Comparison of ENCODE assay signal across 18 mouse cellular contexts in genomic region chr15:102959663-102960191, GRCm38 (mm10). TPM values are rescaled to one million over a fixed set of nuclear protein-coding genes. Genes with fewer than 3 reads are reported as not detected.
DNase-seq lines count a peak whose midpoint lies in the region; ATAC-seq and TF ChIP-seq lines count a peak whose summit lies in the region.
"Had no signal": no experiment of that assay in that cellular context is flagged by ENCODE, and none has a peak within 500 bp of the region (broad histone marks: within the 10 kb centered on the region; RNA-seq: fewer than 3 reads in every experiment).

No protein-coding gene starts in this region.

- H3K4me2 ChIP-seq in kidney, embryonic 16.5 days (replicated peaks; ENCODE audit: low read depth, low read length), result peak overlapping the region; percentile 47
- peak overlapping the region; percentile 46; the same call in 1 of the 2 replicates for H3K4me2 ChIP-seq in intestine, postnatal 0 days (replicated peaks; ENCODE audit: low read depth)
- H3K4me2 ChIP-seq in neural tube, embryonic 12.5 days (replicated peaks), result peak overlapping the region; percentile 54
- no peak overlapping the region for H3K4me2 ChIP-seq in hindbrain, embryonic 13.5 days
- H3K4me2 ChIP-seq in forebrain, embryonic 13.5 days, result no peak overlapping the region
- H3K4me2 ChIP-seq: heart, embryonic 11.5 days; liver, embryonic 13.5 days had no signal

- ATAC-seq in kidney, embryonic 16.5 days (ENCODE audit: low FRiP score, low TSS enrichment), result peak; percentile 55
- peak; percentile 63; the same call in 1 of the 2 replicates for ATAC-seq in intestine, postnatal 0 days
- ATAC-seq in neural tube, embryonic 12.5 days (ENCODE audit: low FRiP score, low read depth), result no peak
- no peak for ATAC-seq in hindbrain, embryonic 13.5 days (ENCODE audit: low FRiP score)
- ATAC-seq in forebrain, embryonic 13.5 days, result no peak
- ATAC-seq: hindbrain, postnatal 0 days had no signal

- peak overlapping the region; percentile 38 for H3K4me3 ChIP-seq in kidney, embryonic 16.5 days (ENCODE audit: low read length)
- peak overlapping the region; percentile 8 for H3K4me3 ChIP-seq in intestine, postnatal 0 days (ENCODE audit: low read depth, low read length)
- H3K4me3 ChIP-seq in neural tube, embryonic 12.5 days, result peak overlapping the region; percentile 15
- no peak overlapping the region for H3K4me3 ChIP-seq in hindbrain, embryonic 13.5 days
- H3K4me3 ChIP-seq in forebrain, embryonic 13.5 days, result no peak overlapping the region
- H3K4me3 ChIP-seq: erythroblast, embryonic 14.5 days; liver, embryonic 13.5 days had no signal

- WGBS in kidney, embryonic 16.5 days, result under 1% methylated on average over 13 of the region's 13 CpGs
- WGBS in intestine, postnatal 0 days, result 1% methylated on average over 13 of the region's 13 CpGs
- WGBS in neural tube, embryonic 12.5 days, result under 1% methylated on average over 13 of the region's 13 CpGs
- WGBS in hindbrain, embryonic 13.5 days, result under 1% methylated on average over 13 of the region's 13 CpGs
- under 1% methylated on average over 13 of the region's 13 CpGs for WGBS in forebrain, embryonic 13.5 days

- H3K9ac ChIP-seq in kidney, embryonic 16.5 days (replicated peaks; ENCODE audit: low read length), result peak overlapping the region; percentile 70
- H3K9ac ChIP-seq in intestine, postnatal 0 days (ENCODE audit: low read depth, low read length), result no peak overlapping the region
- H3K9ac ChIP-seq in neural tube, embryonic 12.5 days, result peak overlapping the region; percentile 52
- H3K9ac ChIP-seq in hindbrain, embryonic 13.5 days, result no peak overlapping the region
- H3K9ac ChIP-seq in forebrain, embryonic 13.5 days, result no peak overlapping the region
- H3K9ac ChIP-seq: liver, embryonic 13.5 days had no signal

- no peaks in the 10 kb centered on the region for H3K9me3 ChIP-seq in kidney, embryonic 16.5 days (ENCODE audit: low read length)
- H3K9me3 ChIP-seq in intestine, postnatal 0 days (ENCODE audit: control insufficient read depth), result no peaks in the 10 kb centered on the region
- no peaks in the 10 kb centered on the region for H3K9me3 ChIP-seq in neural tube, embryonic 12.5 days
- H3K9me3 ChIP-seq in hindbrain, embryonic 13.5 days, result no peaks in the 10 kb centered on the region
- H3K9me3 ChIP-seq in forebrain, embryonic 13.5 days (replicated peaks), result no peaks in the 10 kb centered on the region
- H3K9me3 ChIP-seq: liver, embryonic 13.5 days had no signal

- no peaks in the 10 kb centered on the region for H3K36me3 ChIP-seq in kidney, embryonic 16.5 days (ENCODE audit: insufficient read depth, low read length)
- H3K36me3 ChIP-seq in intestine, postnatal 0 days (ENCODE audit: control insufficient read depth, insufficient read depth), result no peaks in the 10 kb centered on the region
- H3K36me3 ChIP-seq in neural tube, embryonic 12.5 days, result no peaks in the 10 kb centered on the region
- H3K36me3 ChIP-seq in hindbrain, embryonic 13.5 days, result no peaks in the 10 kb centered on the region
- no peaks in the 10 kb centered on the region for H3K36me3 ChIP-seq in forebrain, embryonic 13.5 days (ENCODE audit: poor library complexity, severe bottlenecking)
- H3K36me3 ChIP-seq: liver, embryonic 13.5 days had no signal

- H3K4me1 ChIP-seq in kidney, embryonic 16.5 days (ENCODE audit: insufficient read depth, low read length), result peaks cover 52% of the 10 kb centered on the region
- no peaks in the 10 kb centered on the region for H3K4me1 ChIP-seq in intestine, postnatal 0 days (replicated peaks; ENCODE audit: control insufficient read depth, insufficient read depth, low read length)
- H3K4me1 ChIP-seq in neural tube, embryonic 12.5 days, result no peaks in the 10 kb centered on the region; the same call in 1 of the 2 replicates
- no peaks in the 10 kb centered on the region for H3K4me1 ChIP-seq in hindbrain, embryonic 13.5 days (replicated peaks)
- H3K4me1 ChIP-seq in forebrain, embryonic 13.5 days, result no peaks in the 10 kb centered on the region
- H3K4me1 ChIP-seq: liver, embryonic 13.5 days had no signal

- DNase-seq in kidney, postnatal 25 days, result no peak
- DNase-seq in R1 (ENCODE audit: low read depth, low spot score), result peak; percentile 6
- no peak for DNase-seq in ovary, adult 18-20 months (ENCODE audit: low spot score)
- DNase-seq: adrenal gland, postnatal 14 days; cerebellum, postnatal 10 days; embryo, embryonic 11 days; liver, embryonic 13.5 days; right cerebral cortex, postnatal 4 days; thymus, adult 2 months had no signal

- H3K27ac ChIP-seq in kidney, embryonic 16.5 days (ENCODE audit: low read length), result peak overlapping the region; percentile 95
- no peak overlapping the region for H3K27ac ChIP-seq in intestine, postnatal 0 days (ENCODE audit: low read depth, low read length)
- H3K27ac ChIP-seq in neural tube, embryonic 12.5 days, result peak overlapping the region; percentile 33; the same call in 1 of the 2 replicates
- no peak overlapping the region for H3K27ac ChIP-seq in hindbrain, embryonic 13.5 days
- H3K27ac ChIP-seq in forebrain, embryonic 13.5 days, result no peak overlapping the region
- H3K27ac ChIP-seq: hindbrain, postnatal 0 days; liver, embryonic 13.5 days had no signal

- peaks cover 27% of the 10 kb centered on the region; the same call in 1 of the 2 replicates for H3K27me3 ChIP-seq in kidney, embryonic 16.5 days (ENCODE audit: insufficient read depth, low read length)
- peaks cover 96% of the 10 kb centered on the region for H3K27me3 ChIP-seq in intestine, postnatal 0 days (replicated peaks; ENCODE audit: control insufficient read depth, insufficient read depth, low read length)
- H3K27me3 ChIP-seq in neural tube, embryonic 12.5 days (replicated peaks), result peaks cover 88% of the 10 kb centered on the region
- H3K27me3 ChIP-seq in hindbrain, embryonic 13.5 days, result peaks cover 98% of the 10 kb centered on the region
- peaks cover 98% of the 10 kb centered on the region for H3K27me3 ChIP-seq in forebrain, embryonic 13.5 days

- TF ChIP-seq CTCF in intestine, postnatal 0 days (IDR thresholded peaks at IDR 0.05; ENCODE audit: low read depth), result no peak

RNA-seq across cellular contexts. Expression of gene Hoxc11, which starts 5.5 kb away (rescaled TPM):
- 1.2 and 1.6 TPM in 2 replicates for polyA plus RNA-seq in kidney, embryonic 16.5 days (2015; fragmentation: Nextera tagmentation; extraction: Ambion mirVana)
- not detected in 2 replicates for polyA plus RNA-seq in intestine, postnatal 0 days (2015; fragmentation: Nextera tagmentation; extraction: Ambion mirVana)
- 4.3 and 5.7 TPM in 2 replicates for polyA plus RNA-seq in neural tube, embryonic 12.5 days (2016; fragmentation: Nextera tagmentation; extraction: Ambion mirVana)
- not detected in 2 replicates for polyA plus RNA-seq in hindbrain, embryonic 13.5 days (2015; fragmentation: Nextera tagmentation; extraction: Ambion mirVana)
- not detected in 2 replicates for polyA plus RNA-seq in forebrain, embryonic 13.5 days (2015; fragmentation: Nextera tagmentation; extraction: Ambion mirVana)
- polyA plus RNA-seq: erythroblast, embryonic 14.5 days; heart, embryonic 11.5 days; hindbrain, postnatal 0 days; liver, embryonic 13.5 days; lung, embryonic 16.5 days had no signal

RNA-seq across cellular contexts. Expression of gene Hoxc10, which starts 6.9 kb away (rescaled TPM):
- polyA plus RNA-seq in kidney, embryonic 16.5 days (2015; fragmentation: Nextera tagmentation; extraction: Ambion mirVana), result 49.0 and 54.0 TPM in 2 replicates
- 0.25 TPM in 1 of 2 replicates, not detected in the other for polyA plus RNA-seq in intestine, postnatal 0 days (2015; fragmentation: Nextera tagmentation; extraction: Ambion mirVana)
- 62.1 and 77.3 TPM in 2 replicates for polyA plus RNA-seq in neural tube, embryonic 12.5 days (2016; fragmentation: Nextera tagmentation; extraction: Ambion mirVana)
- not detected in 2 replicates for polyA plus RNA-seq in hindbrain, embryonic 13.5 days (2015; fragmentation: Nextera tagmentation; extraction: Ambion mirVana)
- polyA plus RNA-seq in forebrain, embryonic 13.5 days (2015; fragmentation: Nextera tagmentation; extraction: Ambion mirVana), result not detected in 2 replicates
- polyA plus RNA-seq: erythroblast, embryonic 14.5 days; hindbrain, postnatal 0 days; liver, embryonic 13.5 days; lung, embryonic 16.5 days had no signal

RNA-seq across cellular contexts. Expression of gene Hoxc5, which starts 7.5 kb away (rescaled TPM):
- 4.3 and 5.9 TPM in 2 replicates for polyA plus RNA-seq in kidney, embryonic 16.5 days (2015; fragmentation: Nextera tagmentation; extraction: Ambion mirVana)
- polyA plus RNA-seq in intestine, postnatal 0 days (2015; fragmentation: Nextera tagmentation; extraction: Ambion mirVana), result 3.4 and 3.9 TPM in 2 replicates
- 32.1 and 35.5 TPM in 2 replicates for polyA plus RNA-seq in neural tube, embryonic 12.5 days (2016; fragmentation: Nextera tagmentation; extraction: Ambion mirVana)
- 32.3 and 39.2 TPM in 2 replicates for polyA plus RNA-seq in hindbrain, embryonic 13.5 days (2015; fragmentation: Nextera tagmentation; extraction: Ambion mirVana)
- polyA plus RNA-seq in forebrain, embryonic 13.5 days (2015; fragmentation: Nextera tagmentation; extraction: Ambion mirVana), result not detected in 2 replicates
- polyA plus RNA-seq: erythroblast, embryonic 14.5 days had no signal

RNA-seq across cellular contexts. Expression of gene Hoxc9, which starts 16.5 kb away (rescaled TPM):
- polyA plus RNA-seq in kidney, embryonic 16.5 days (2015; fragmentation: Nextera tagmentation; extraction: Ambion mirVana), result 7.4 and 9.2 TPM in 2 replicates
- 0.43 and 0.58 TPM in 2 replicates for polyA plus RNA-seq in intestine, postnatal 0 days (2015; fragmentation: Nextera tagmentation; extraction: Ambion mirVana)
- polyA plus RNA-seq in neural tube, embryonic 12.5 days (2016; fragmentation: Nextera tagmentation; extraction: Ambion mirVana), result 45.2 and 47.4 TPM in 2 replicates
- 0.13 TPM in 1 of 2 replicates, not detected in the other for polyA plus RNA-seq in hindbrain, embryonic 13.5 days (2015; fragmentation: Nextera tagmentation; extraction: Ambion mirVana)
- not detected in 2 replicates for polyA plus RNA-seq in forebrain, embryonic 13.5 days (2015; fragmentation: Nextera tagmentation; extraction: Ambion mirVana)
- polyA plus RNA-seq: erythroblast, embryonic 14.5 days; heart, embryonic 11.5 days; hindbrain, postnatal 0 days; liver, embryonic 13.5 days; lung, embryonic 16.5 days had no signal

RNA-seq across cellular contexts. Expression of gene Hoxc12, which starts 23.2 kb away (rescaled TPM):
- not detected in 2 replicates for polyA plus RNA-seq in kidney, embryonic 16.5 days (2015; fragmentation: Nextera tagmentation; extraction: Ambion mirVana)
- polyA plus RNA-seq in intestine, postnatal 0 days (2015; fragmentation: Nextera tagmentation; extraction: Ambion mirVana), result not detected in 2 replicates
- polyA plus RNA-seq in neural tube, embryonic 12.5 days (2016; fragmentation: Nextera tagmentation; extraction: Ambion mirVana), result 8.1 and 14.2 TPM in 2 replicates
- not detected in 2 replicates for polyA plus RNA-seq in hindbrain, embryonic 13.5 days (2015; fragmentation: Nextera tagmentation; extraction: Ambion mirVana)
- polyA plus RNA-seq in forebrain, embryonic 13.5 days (2015; fragmentation: Nextera tagmentation; extraction: Ambion mirVana), result not detected in 2 replicates
- polyA plus RNA-seq: erythroblast, embryonic 14.5 days; heart, embryonic 11.5 days; hindbrain, postnatal 0 days; liver, embryonic 13.5 days; lung, embryonic 16.5 days; thymus, adult 2 months had no signal

Comparison
In these comparisons a context has a peak if more than half of its experiments do, and no peak if none do; other contexts are left out.
1. ATAC-seq: peak in kidney, embryonic 16.5 days (single experiment) and intestine, postnatal 0 days (single experiment); none in neural tube, embryonic 12.5 days (single experiment), hindbrain, embryonic 13.5 days (single experiment) and forebrain, embryonic 13.5 days (single experiment).
2. H3K27ac ChIP-seq: peak in kidney, embryonic 16.5 days (single experiment) and neural tube, embryonic 12.5 days (single experiment); none in intestine, postnatal 0 days (single experiment), hindbrain, embryonic 13.5 days (single experiment) and forebrain, embryonic 13.5 days (single experiment).
3. H3K4me2 ChIP-seq: peak in kidney, embryonic 16.5 days (single experiment), intestine, postnatal 0 days (single experiment) and neural tube, embryonic 12.5 days (single experiment); none in hindbrain, embryonic 13.5 days (single experiment) and forebrain, embryonic 13.5 days (single experiment).
4. H3K4me3 ChIP-seq: peak in kidney, embryonic 16.5 days (single experiment), intestine, postnatal 0 days (single experiment) and neural tube, embryonic 12.5 days (single experiment); none in hindbrain, embryonic 13.5 days (single experiment) and forebrain, embryonic 13.5 days (single experiment).
5. H3K9ac ChIP-seq: peak in kidney, embryonic 16.5 days (single experiment) and neural tube, embryonic 12.5 days (single experiment); none in intestine, postnatal 0 days (single experiment), hindbrain, embryonic 13.5 days (single experiment) and forebrain, embryonic 13.5 days (single experiment).
6. RNA of gene Hoxc10, which starts 6.9 kb away (polyA plus RNA-seq): 62.1 to 77.3 TPM in neural tube, embryonic 12.5 days and 49.0 to 54.0 TPM in kidney, embryonic 16.5 days; 0.25 TPM in intestine, postnatal 0 days, not detected in hindbrain, embryonic 13.5 days and not detected in forebrain, embryonic 13.5 days; every median in the first group is over 10 times any median in the second.